Comparison of ENCODE assay signal across 12 mouse cellular contexts in genomic region chr16:13921063-13921462, GRCm38 (mm10). TPM values are rescaled to one million over a fixed set of nuclear protein-coding genes. Genes with fewer than 3 reads are reported as not detected.
DNase-seq lines count a peak whose midpoint lies in the region; ATAC-seq and TF ChIP-seq lines count a peak whose summit lies in the region.
"Had no signal": no experiment of that assay in that cellular context is flagged by ENCODE, and none has a peak within 500 bp of the region (broad histone marks: within the 10 kb centered on the region; RNA-seq: fewer than 3 reads in every experiment).

No protein-coding gene starts in this region.

- peak; percentile 34 for DNase-seq in kidney, adult 11 months
- no peak for DNase-seq in testis, postnatal 10 days (ENCODE audit: low spot score)
- DNase-seq in adrenal gland, postnatal 14 days = peak; percentile 36
- no peak for DNase-seq in left cerebral cortex, postnatal 14 days (ENCODE audit: low spot score in 2 of 2)
- DNase-seq in right cerebral cortex, adult 18-20 months = no peak
- no peak for DNase-seq in embryo, embryonic 9.5 days (ENCODE audit: extremely low spot score)
- DNase-seq: cerebellum, adult 2 months; gastrocnemius, postnatal 25 days; retina, postnatal 1 day had no signal

- no peak overlapping the region for H3K4me3 ChIP-seq in kidney, embryonic 15.5 days (replicated peaks)
- H3K4me3 ChIP-seq in testis, adult 2 months (ENCODE audit: control insufficient read depth, low read depth, low read length) = no peak overlapping the region
- H3K4me3 ChIP-seq: hindbrain, embryonic 10.5 days had no signal

- H3K9me3 ChIP-seq in kidney, embryonic 15.5 days (replicated peaks) = 0 out of 2 replicates have a peak, but pooled peaks cover 2% of the 10 kb centered on the region

- H3K4me2 ChIP-seq in kidney, embryonic 15.5 days = no peak overlapping the region

- ATAC-seq in kidney, embryonic 15.5 days (replicated peaks; ENCODE audit: low FRiP score) = no peak

- H3K9ac ChIP-seq in kidney, embryonic 15.5 days = no peak overlapping the region

- no peak overlapping the region for H3K27ac ChIP-seq in kidney, embryonic 15.5 days
- H3K27ac ChIP-seq in testis, adult 2 months (ENCODE audit: control insufficient read depth, insufficient read depth, low read depth, low read length) = no peak overlapping the region
- H3K27ac ChIP-seq: hindbrain, embryonic 10.5 days had no signal

- TF ChIP-seq CTCF in testis, adult 2 months (IDR thresholded peaks at IDR 0.05; ENCODE audit: control insufficient read depth, insufficient read depth, insufficient replicate concordance, low read depth, low read length) = 0 out of 2 replicates have a peak, but pooled peaks have one; percentile 23

- 0 out of 2 replicates have a peak, but pooled peaks cover 4% of the 10 kb centered on the region for H3K36me3 ChIP-seq in kidney, embryonic 15.5 days
- no peaks in the 10 kb centered on the region for H3K36me3 ChIP-seq in testis, adult 2 months (ENCODE audit: control insufficient read depth, insufficient read depth, low read length)
- H3K36me3 ChIP-seq: hindbrain, embryonic 10.5 days had no signal

- no peak for TF ChIP-seq POLR2A in testis, adult 2 months (IDR thresholded peaks at IDR 0.05; ENCODE audit: control insufficient read depth, low read depth, low read length)

- H3K4me1 ChIP-seq in kidney, embryonic 15.5 days = no peaks in the 10 kb centered on the region
- no peaks in the 10 kb centered on the region for H3K4me1 ChIP-seq in testis, adult 2 months (ENCODE audit: control insufficient read depth, insufficient read depth, low read length)
- H3K4me1 ChIP-seq: hindbrain, embryonic 10.5 days had no signal

- intact Hi-C loops in left cerebral cortex, postnatal 14 days (cut with DNase I) = no loop called here

- WGBS in kidney, embryonic 15.5 days = 92% methylated on average over 6 of the region's 6 CpGs

- no peaks in the 10 kb centered on the region for H3K27me3 ChIP-seq in kidney, embryonic 15.5 days
- H3K27me3 ChIP-seq in testis, adult 2 months (ENCODE audit: control insufficient read depth, insufficient read depth, low read length) = no peaks in the 10 kb centered on the region

RNA-seq across cellular contexts. Expression of gene Mpv17l, which starts 18.1 kb away (rescaled TPM):
- 7.5 and 7.7 TPM in 2 replicates for polyA plus RNA-seq in kidney, embryonic 15.5 days (2015; fragmentation: Nextera tagmentation; extraction: Ambion mirVana)
- polyA plus RNA-seq in testis, adult 2 months (2012; rRNA removed) = 2.7 and 2.9 TPM in 2 replicates
- total RNA-seq in adrenal gland, postnatal 14 days (2021) = 5.2 and 6.2 TPM in 2 replicates
- 10 to 100 TPM; 69.6 to 70.1 TPM for total RNA-seq in left cerebral cortex, postnatal 14 days (2021)

RNA-seq across cellular contexts. Expression of gene Pdxdc1, which starts 18.1 kb away (rescaled TPM):
- polyA plus RNA-seq in kidney, embryonic 15.5 days (2015; fragmentation: Nextera tagmentation; extraction: Ambion mirVana) = 77.7 and 89.2 TPM in 2 replicates
- 180 and 182 TPM in 2 replicates for polyA plus RNA-seq in testis, adult 2 months (2012; rRNA removed)
- 75.3 and 82.3 TPM in 2 replicates for total RNA-seq in adrenal gland, postnatal 14 days (2021)
- total RNA-seq in left cerebral cortex, postnatal 14 days (2021) = 10 to 100 TPM; 72.2 to 73.0 TPM

Comparison
In these comparisons a context has a peak if more than half of its experiments do, and no peak if none do; other contexts are left out.
1. DNase-seq: peak in kidney, adult 11 months (single experiment) and adrenal gland, postnatal 14 days (single experiment); none in testis, postnatal 10 days (single experiment), left cerebral cortex, postnatal 14 days (0 of 2), right cerebral cortex, adult 18-20 months (single experiment) and embryo, embryonic 9.5 days (single experiment).